Mouse (Mus musculus): ENCODE measurements around the gene Btbd35f28.
"Not testable (repeated sequence)": the region's sequence is repeated elsewhere in the genome, so short reads cannot be mapped to it uniquely, and the experiment has no call there.

Btbd35f28 gene

DNA sequence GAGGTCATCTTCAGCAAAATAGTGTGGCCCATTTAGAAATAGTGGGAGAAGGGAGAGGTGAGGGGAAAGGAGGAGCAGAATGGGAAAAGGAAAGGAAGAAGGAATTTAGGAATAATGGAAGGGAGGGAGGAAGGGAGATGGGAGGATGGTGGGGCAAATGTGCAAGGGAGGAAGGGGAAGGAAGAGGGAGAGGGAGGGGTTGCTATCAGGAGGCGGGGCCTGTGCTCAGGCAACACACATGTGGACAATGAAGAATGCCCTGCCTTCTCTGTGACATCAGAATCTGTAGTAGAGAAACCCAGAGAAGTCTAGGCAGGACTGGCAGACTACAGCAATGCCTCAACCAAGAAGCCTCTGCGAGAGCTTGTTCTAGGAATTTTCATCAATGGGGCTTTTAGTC, at the start of gene Btbd35f28:
Gene Btbd35f28, plus strand, starts transcription at position 301 of the 400 bp plus-strand sequence.
- not testable (repeated sequence) for DNase-seq (ENCODE audit: low spot score)

Data from yolk sac, embryonic 10.5 days (tissue).